Mouse (Mus musculus): ENCODE measurements around the gene Nkx6-2. TPM values are rescaled to one million over a fixed set of nuclear protein-coding genes. Genes with fewer than 3 reads are reported as not detected.

Nkx6-2 gene
- total RNA-seq, 2 experiments from 2014 or later, result not detected

DNA sequence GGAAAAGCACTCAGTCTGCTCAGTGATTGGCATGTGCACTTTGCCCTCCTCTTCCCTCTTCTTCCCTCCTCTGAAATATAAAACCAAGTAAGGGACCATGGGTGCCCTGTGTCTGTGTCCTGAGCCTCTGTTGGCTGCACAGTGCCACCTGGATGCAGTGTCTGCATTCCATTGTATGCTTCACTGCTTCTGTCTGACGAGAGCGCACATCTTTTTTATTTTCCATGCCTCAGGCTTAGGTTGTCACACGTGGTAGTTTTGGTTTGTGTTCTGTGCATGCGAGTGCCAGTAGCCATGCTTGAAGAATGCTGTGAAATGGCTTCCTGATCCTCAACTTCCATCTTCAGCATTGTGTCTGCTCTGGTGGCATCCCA lies 51.2 kb downstream of the Nkx6-2 start:
- TF ChIP-seq CTCF (IDR thresholded peaks at IDR 0.05), result no peak
- no peak overlapping the region for H3K27ac ChIP-seq
- no peak for DNase-seq
- intact Hi-C loops (cut with DNase I), result no loop called here
- no peak overlapping the region for H3K4me3 ChIP-seq

DNA sequence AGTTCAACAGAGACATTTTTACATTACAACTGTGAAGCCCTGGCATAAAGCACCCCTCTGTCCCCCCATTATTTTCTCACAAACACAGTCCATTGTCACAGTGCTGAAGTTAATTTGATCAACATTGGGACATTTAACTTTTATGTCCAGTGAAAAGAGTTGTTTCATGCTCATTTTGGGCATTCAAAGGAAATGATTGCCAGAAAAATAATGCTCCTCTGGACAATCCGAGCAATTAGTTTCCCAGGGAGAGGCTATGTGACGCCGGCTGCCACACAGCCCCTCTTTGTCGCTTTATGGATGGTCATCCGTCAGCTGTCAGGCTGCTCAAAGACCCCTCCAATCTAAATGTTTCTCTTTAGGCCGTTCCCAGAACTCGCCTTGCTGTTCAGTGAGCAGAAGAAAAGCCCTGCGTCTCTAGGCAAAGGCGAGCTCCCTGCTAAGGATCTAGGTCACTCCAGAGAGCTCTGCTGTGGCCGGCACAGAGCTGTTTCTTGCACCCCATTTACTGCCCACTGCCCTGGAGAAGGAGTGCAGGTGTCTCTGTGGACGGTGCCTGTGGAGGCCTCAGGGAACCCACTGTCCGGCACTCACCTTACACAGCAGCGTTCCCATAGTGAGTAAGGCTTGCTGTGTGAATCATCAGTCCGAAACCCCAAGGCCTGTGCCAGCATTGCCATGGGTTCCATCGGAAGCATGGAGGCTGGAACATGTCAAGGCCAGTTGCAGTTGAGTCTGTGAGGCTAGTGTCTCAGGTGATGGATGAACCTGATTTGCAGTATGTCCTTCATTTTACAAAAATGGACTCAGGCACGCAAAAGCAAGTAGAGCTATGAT lies 51.8 kb downstream of the Nkx6-2 start:
- Histone ChIP-seq H3K4me3 (no peak overlapping the region), H3K27ac (no peak overlapping the region)
- no peak for DNase-seq
- intact Hi-C loops (cut with DNase I), result no loop called here
- TF ChIP-seq CTCF (IDR thresholded peaks at IDR 0.05), result no peak

Other genes starting within 250 kb of the Nkx6-2 start
- 10 to 100 TPM; 77.2 to 95.0 TPM for gene Inpp5a, start 193.7 kb downstream of the Nkx6-2 start, total RNA-seq (2021)
- under 1 TPM in 1 of 2 experiments, not detected in 1; 0.28 TPM for gene Cfap46, start 101.0 kb upstream of the Nkx6-2 start, total RNA-seq (2021)

Measured in gastrocnemius, adult 2 months (tissue).